Mouse (Mus musculus) adrenal gland, adult 2 months (tissue): ENCODE results near the gene Camta1. TPM values are rescaled to one million over a fixed set of nuclear protein-coding genes. Genes with fewer than 3 reads are reported as not detected.
"Not testable (repeated sequence)": the region's sequence is repeated elsewhere in the genome, so short reads cannot be mapped to it uniquely, and the experiment has no call there.

Experiments used
- DNase-seq: peaks from one replicate; pipeline ENCODE4 v3.0.0; 2021
- polyA plus RNA-seq: library from polyadenylated mRNA; depleted of rRNA; stranded (reverse); fragments of >200 nt; gene quantifications from 2 replicates; pipeline ENCODE4 v1.2.3, GENCODE M21; 2012
- total RNA-seq, 2 experiments: library from RNA; stranded (reverse); gene quantifications; 2 replicates each; pipeline ENCODE4 v1.2.3; 2021

Camta1 gene
- total and polyA plus RNA-seq, 3 experiments, result 8.5 to 35.0 (median 24.0) TPM

- no peak for DNase-seq
Observed at GRCm38 (mm10) chr4:150925923-150926322, 935.8 kb downstream of the Camta1 start.

GRCm38 (mm10) chr4:150924936-150925335 is 936.7 kb downstream of the Camta1 start:
- no peak for DNase-seq

GRCm38 (mm10) chr4:150924308-150924707 is 937.4 kb downstream of the Camta1 start:
- DNase-seq, result no peak

GRCm38 (mm10) chr4:150921206-150921605 is 940.5 kb downstream of the Camta1 start:
- no peak for DNase-seq

GRCm38 (mm10) chr4:150917336-150918027 is 944.2 kb downstream of the Camta1 start:
- DNase-seq, result no peak

- DNase-seq, result no peak
Observed at GRCm38 (mm10) chr4:150915181-150915906, 946.3 kb downstream of the Camta1 start.

GRCm38 (mm10) chr4:150914290-150914733 is 947.4 kb downstream of the Camta1 start, which contains the start of the genes Park7 and Tnfrsf9:
Park7 (minus strand) TSS chr4:150914437.
Tnfrsf9 (plus strand) TSS chr4:150914562.
- DNase-seq, result peak; percentile 97

- no peak for DNase-seq
Observed at GRCm38 (mm10) chr4:150913743-150914142, 947.9 kb downstream of the Camta1 start.

- no peak for DNase-seq
Observed at GRCm38 (mm10) chr4:150910164-150910951, 951.3 kb downstream of the Camta1 start.

- DNase-seq, result peak; percentile 99
Observed at GRCm38 (mm10) chr4:150909451-150910156, 952.1 kb downstream of the Camta1 start.

GRCm38 (mm10) chr4:150908512-150908911 is 953.2 kb downstream of the Camta1 start:
- not testable (repeated sequence) for DNase-seq

GRCm38 (mm10) chr4:150907099-150907498 is 954.6 kb downstream of the Camta1 start:
- DNase-seq, result no peak

GRCm38 (mm10) chr4:150903091-150903742 is 958.5 kb downstream of the Camta1 start:
- DNase-seq, result no peak

GRCm38 (mm10) chr4:150902062-150902461 is 959.6 kb downstream of the Camta1 start:
- DNase-seq, result no peak

GRCm38 (mm10) chr4:150901651-150902050 is 960.0 kb downstream of the Camta1 start:
- peak; percentile 81 for DNase-seq

- no peak for DNase-seq
Observed at GRCm38 (mm10) chr4:150900486-150900885, 961.2 kb downstream of the Camta1 start.

GRCm38 (mm10) chr4:150898716-150899365 is 962.8 kb downstream of the Camta1 start:
- DNase-seq, result peak; percentile 86

GRCm38 (mm10) chr4:150896896-150897624 is 964.6 kb downstream of the Camta1 start:
- no peak for DNase-seq

- DNase-seq, result no peak
Observed at GRCm38 (mm10) chr4:150894718-150895501, 966.8 kb downstream of the Camta1 start.
